Mouse (Mus musculus) heart, postnatal 0 days (tissue): ENCODE measurements around the gene Grip2.

Experiments
- CTCF ChIP-seq: IDR thresholded peaks from 2 replicates; pipeline ENCODE4 v1.5.1; 2016; ENCODE audit warnings: antibody characterized with exemption, control low read depth, low read depth
- EP300 ChIP-seq: IDR thresholded peaks from 2 replicates; pipeline ENCODE4 v1.6.1; 2016; ENCODE audit warnings: antibody characterized with exemption, low read depth

DNA sequence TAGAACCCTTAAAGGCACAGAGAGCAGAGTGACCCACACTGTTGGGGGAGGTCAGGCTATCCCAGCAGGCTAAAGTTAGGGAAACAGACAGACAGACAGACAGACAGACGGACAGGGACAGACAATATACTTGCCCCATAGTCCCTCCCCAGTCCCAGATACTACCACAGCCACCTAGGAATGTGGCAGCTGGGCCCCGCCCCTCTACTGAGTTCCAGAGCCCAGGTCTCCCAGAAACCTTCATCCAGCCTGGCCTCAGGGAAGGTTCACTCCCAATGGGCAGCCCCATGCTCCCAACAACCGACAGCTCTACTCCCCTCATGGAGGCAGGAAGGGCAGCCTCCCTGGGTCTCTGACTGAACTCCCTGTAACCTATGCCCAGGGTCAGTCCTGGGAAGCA, 31.4 kb downstream of the Grip2 start:
- TF ChIP-seq CTCF (no peak), EP300 (no peak)
